Mouse (Mus musculus) stomach, embryonic 14.5 days (tissue): ENCODE results near the gene Stpg4. TPM values are rescaled to one million over a fixed set of nuclear protein-coding genes. Genes with fewer than 3 reads are reported as not detected.
A peak's percentile ranks its signal among the peaks of the same experiment; 100 is the strongest.

Experiments
- ATAC-seq: fragments of 200-750 bp; cut with Nextera tagmentation; 2 replicates; pipeline ENCODE4 v1.8.0; 2017; ENCODE audit warnings: low read depth, moderate TSS enrichment; ENCODE audit not compliant: insufficient number of reproducible peaks, insufficient read depth, low FRiP score
- H3K27ac ChIP-seq: fragments of 300-500 bp; sonication (generic); 2 replicates; pipeline ENCODE4 v1.5.1; 2014; ENCODE audit warnings: mild to moderate bottlenecking, low read length, moderate library complexity, mixed read lengths
- H3K27me3 ChIP-seq: fragments of 300-500 bp; sonication (generic); 2 replicates; pipeline ENCODE4 v1.6.1; 2014; ENCODE audit warnings: low read length, control low read depth, mixed read lengths; ENCODE audit not compliant: control insufficient read depth, insufficient read depth
- H3K36me3 ChIP-seq: fragments of 300-500 bp; sonication (generic); 2 replicates; pipeline ENCODE4 v1.6.1; 2014; ENCODE audit warnings: mild to moderate bottlenecking, control low read depth, low read length, moderate library complexity, mixed read lengths; ENCODE audit not compliant: control insufficient read depth, insufficient read depth
- H3K4me1 ChIP-seq: fragments of 300-500 bp; sonication (generic); 2 replicates; pipeline ENCODE4 v1.6.1; 2014; ENCODE audit warnings: low read length, control low read depth, mixed read lengths; ENCODE audit not compliant: control insufficient read depth, insufficient read depth
- H3K4me2 ChIP-seq: fragments of 300-500 bp; sonication (generic); replicated peaks from 2 replicates; pipeline ENCODE4 v1.6.1; 2014; ENCODE audit warnings: low read depth, low read length, control low read depth
- H3K4me3 ChIP-seq: fragments of 300-500 bp; sonication (generic); 2 replicates; pipeline ENCODE4 v1.5.1; 2014; ENCODE audit warnings: low read depth, low read length, control low read depth
- H3K9ac ChIP-seq: fragments of 300-500 bp; sonication (generic); replicated peaks from 2 replicates; pipeline ENCODE4 v1.6.1; 2014; ENCODE audit warnings: low read depth, mild to moderate bottlenecking, control low read depth, low read length, moderate library complexity, mixed read lengths
- H3K9me3 ChIP-seq: fragments of 300-500 bp; sonication (generic); 2 replicates; pipeline ENCODE4 v1.6.1; 2016; ENCODE audit warnings: low read depth, low read length, control low read depth; ENCODE audit not compliant: control insufficient read depth
- WGBS: fragments of 180-500 bp; shearing (Covaris S2); extraction: QIAGEN DNeasy Blood & Tissue Kit; methylation state at CpG from one replicate; pipeline ENCODE4 v1.1.7; 2014; 5-methylcytosine and 5-hydroxymethylcytosine counted together
- polyA plus RNA-seq: library from polyadenylated mRNA; unstranded; fragments of >200 nt; fragmentation: Nextera tagmentation; extraction: Ambion mirVana; gene quantifications from 2 replicates; pipeline ENCODE4 v1.2.1, GENCODE M21; 2014

Gene Stpg4
- not detected in 2 replicates for polyA plus RNA-seq

DNA sequence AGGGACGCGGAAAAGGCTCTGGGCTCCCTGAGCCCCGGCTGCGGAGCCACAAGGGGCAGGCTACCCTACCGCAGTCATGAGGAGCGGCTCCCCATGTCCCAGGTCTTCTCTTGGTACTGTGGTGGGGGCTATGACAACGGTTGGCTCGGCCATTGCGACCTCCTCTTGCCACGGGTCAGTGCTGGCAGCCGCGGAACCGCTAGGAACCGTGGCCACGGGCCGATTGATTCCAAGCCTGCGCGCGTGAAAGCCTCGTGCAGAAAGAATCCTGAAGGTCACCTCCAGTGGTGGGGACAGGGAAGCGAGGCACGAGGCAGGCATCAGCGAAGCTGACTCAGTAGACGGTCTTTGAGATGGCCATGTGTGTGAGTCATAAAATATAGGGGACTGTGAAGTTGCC, at the start of gene Stpg4:
TSS of gene Stpg4 (minus strand) at position 231 of the 400 bp plus-strand sequence.
- no peak within 1 kb of the TSS; the same call in 1 of the 2 replicates for H3K4me2 ChIP-seq
- no peak within 1 kb of the TSS for H3K9ac ChIP-seq
- no peaks in the 10 kb centered on the region for H3K27me3 ChIP-seq
- WGBS = 50% methylated on average over 24 of the region's 24 CpGs
- peak within 1 kb of the TSS; percentile 22; the same call in 1 of the 2 replicates for H3K27ac ChIP-seq
- H3K4me3 ChIP-seq = no peak within 1 kb of the TSS
- H3K4me1 ChIP-seq = no peaks in the 10 kb centered on the region
- ATAC-seq = no peak
- no peaks in the 10 kb centered on the region for H3K9me3 ChIP-seq
- H3K36me3 ChIP-seq = peaks cover 11% of the 10 kb centered on the region

DNA sequence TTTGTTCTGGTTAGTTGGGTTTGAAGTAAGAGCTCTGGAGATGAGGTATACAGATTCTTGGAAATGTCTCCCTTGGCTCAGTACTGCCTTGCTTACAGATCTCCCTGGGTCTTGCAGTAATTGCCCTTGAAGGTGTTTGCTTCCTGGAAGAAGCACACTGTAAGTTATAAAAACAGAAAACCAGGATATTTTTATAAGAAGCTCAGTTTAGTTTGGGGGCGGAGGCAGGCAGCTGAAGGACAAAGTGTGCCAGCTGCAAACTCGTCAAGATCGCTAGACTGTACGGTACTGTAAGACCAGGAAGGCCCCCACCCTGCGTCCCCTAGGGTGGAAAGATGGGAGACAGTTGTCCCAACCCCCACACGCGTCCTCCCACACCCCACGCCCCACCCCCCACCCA, 47.8 kb upstream of the Stpg4 start:
- Histone ChIP-seq H3K4me2 (no peak overlapping the region), H3K4me3 (no peak overlapping the region), H3K27ac (no peak overlapping the region), H3K9me3 (no peaks in the 10 kb centered on the region), H3K9ac (no peak overlapping the region), H3K27me3 (no peaks in the 10 kb centered on the region), H3K36me3 (no peaks in the 10 kb centered on the region), H3K4me1 (peaks cover 18% of the 10 kb centered on the region; the same call in 1 of the 2 replicates)
- 56% methylated on average over 8 of the region's 8 CpGs for WGBS
- ATAC-seq = no peak

DNA sequence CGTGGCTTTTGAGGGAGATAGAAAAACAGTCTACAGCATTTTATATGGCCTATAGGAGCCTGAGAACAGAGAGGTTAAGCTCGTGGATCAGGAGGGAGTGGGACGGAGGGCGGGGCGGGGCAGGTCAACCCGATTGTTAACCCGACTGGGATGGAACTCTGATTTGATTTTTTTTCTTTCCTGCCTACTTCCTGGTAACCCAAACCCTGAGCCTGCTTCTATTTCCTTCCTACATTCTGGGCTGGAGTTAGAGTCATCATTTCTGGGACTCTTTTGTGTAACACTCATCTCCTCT, 46.9 kb upstream of the Stpg4 start:
- WGBS = 1% methylated on average over 7 of the region's 7 CpGs
- Histone ChIP-seq H3K4me3 (peak overlapping the region; percentile 23), H3K9ac (no peak overlapping the region), H3K36me3 (no peaks in the 10 kb centered on the region), H3K27me3 (no peaks in the 10 kb centered on the region), H3K9me3 (no peaks in the 10 kb centered on the region), H3K4me2 (peak overlapping the region; percentile 66), H3K4me1 (peaks cover 18% of the 10 kb centered on the region; the same call in 1 of the 2 replicates), H3K27ac (no peak overlapping the region)
- ATAC-seq = no peak

DNA sequence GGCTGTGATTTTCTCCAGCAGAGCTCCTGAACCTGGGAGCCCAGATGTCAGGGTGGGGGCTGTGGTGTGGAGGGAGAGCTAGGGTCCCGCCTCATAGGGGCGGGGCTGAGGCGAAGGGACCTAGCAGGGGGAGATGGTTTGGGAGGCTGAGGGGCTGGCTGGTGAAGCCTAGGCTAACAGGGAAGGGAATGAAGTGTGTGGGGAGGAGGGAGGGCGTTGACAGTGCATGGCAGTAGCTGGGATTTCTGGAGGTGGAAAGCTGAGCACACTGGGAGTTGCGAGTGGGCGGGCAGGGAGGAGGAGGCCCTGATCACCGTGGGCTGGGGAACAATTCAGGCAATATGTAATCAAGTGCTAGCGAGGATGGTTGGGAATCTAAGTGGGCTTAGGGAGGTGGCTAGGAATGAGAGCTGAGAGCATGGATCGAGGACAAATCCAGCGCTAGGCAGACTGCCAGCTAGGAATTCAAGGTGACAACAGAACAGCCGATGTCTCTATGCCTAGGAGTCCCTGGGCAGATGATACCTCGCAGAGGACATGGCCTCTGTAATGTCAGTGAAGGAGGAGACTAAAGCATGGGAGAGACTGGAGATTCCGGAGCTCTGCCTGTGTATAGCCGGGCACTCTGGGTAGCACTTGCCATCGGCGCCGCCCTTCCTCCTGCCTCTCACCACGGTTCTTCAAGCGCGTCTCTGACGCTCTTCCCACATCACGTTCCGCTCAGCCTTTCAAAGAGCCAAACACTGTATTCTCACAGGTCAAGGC, 46.4 kb upstream of the Stpg4 start:
- Histone ChIP-seq H3K9me3 (no peaks in the 10 kb centered on the region), H3K4me1 (peaks cover 18% of the 10 kb centered on the region; the same call in 1 of the 2 replicates), H3K36me3 (no peaks in the 10 kb centered on the region), H3K27me3 (no peaks in the 10 kb centered on the region), H3K27ac (no peak overlapping the region), H3K4me3 (peak overlapping the region; percentile 23), H3K9ac (no peak overlapping the region; the same call in 1 of the 2 replicates), H3K4me2 (peak overlapping the region; percentile 66)
- peak; percentile 75 for ATAC-seq
- 2% methylated on average over 23 of the region's 23 CpGs for WGBS

DNA sequence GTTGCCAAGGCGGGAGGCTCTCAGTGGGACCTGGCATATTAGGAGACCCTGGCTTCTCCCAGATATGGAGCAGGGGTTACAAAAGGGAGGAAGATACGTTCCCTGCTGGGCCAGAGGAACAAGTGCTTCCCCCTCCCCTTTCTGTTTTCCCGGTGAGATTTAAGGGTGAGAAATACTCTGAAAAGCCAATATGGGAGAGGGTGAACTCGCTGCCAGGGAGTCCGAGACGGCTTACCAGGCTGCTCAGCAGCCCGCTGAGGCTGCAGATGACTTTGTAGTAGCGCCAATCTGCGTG, 45.8 kb upstream of the Stpg4 start:
- ATAC-seq = no peak; the same call in 1 of the 2 replicates
- H3K4me2 ChIP-seq = peak overlapping the region; percentile 66
- no peak overlapping the region for H3K27ac ChIP-seq
- H3K36me3 ChIP-seq = no peaks in the 10 kb centered on the region
- H3K4me3 ChIP-seq = peak overlapping the region; percentile 23
- H3K4me1 ChIP-seq = peaks cover 18% of the 10 kb centered on the region; the same call in 1 of the 2 replicates
- no peaks in the 10 kb centered on the region for H3K9me3 ChIP-seq
- 11% methylated on average over 9 of the region's 9 CpGs for WGBS
- H3K27me3 ChIP-seq = no peaks in the 10 kb centered on the region
- no peak overlapping the region; the same call in 1 of the 2 replicates for H3K9ac ChIP-seq

DNA sequence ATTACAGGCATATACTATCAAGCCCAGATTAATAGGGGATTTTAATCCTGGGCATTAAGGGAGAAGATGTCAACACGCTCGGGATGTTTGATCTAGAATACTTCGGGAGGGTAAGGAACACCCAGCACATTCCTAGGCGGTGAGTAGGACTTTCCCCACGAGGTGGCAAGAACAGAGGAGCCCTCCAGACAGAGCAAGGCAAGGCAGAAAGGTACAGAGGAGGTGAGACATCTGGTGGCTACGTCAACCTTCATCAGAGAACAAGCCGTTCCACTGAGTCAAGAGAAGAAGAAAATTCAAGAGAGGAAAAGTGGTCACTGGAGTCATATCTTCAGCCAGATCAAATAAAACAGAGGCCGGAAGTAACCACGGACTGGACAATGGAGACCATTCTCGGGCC, 45.3 kb upstream of the Stpg4 start:
- peak overlapping the region; percentile 23; the same call in 1 of the 2 replicates for H3K4me3 ChIP-seq
- no peak overlapping the region for H3K9ac ChIP-seq
- no peak for ATAC-seq
- 42% methylated on average over 10 of the region's 10 CpGs for WGBS
- no peaks in the 10 kb centered on the region for H3K36me3 ChIP-seq
- H3K27me3 ChIP-seq = no peaks in the 10 kb centered on the region
- H3K27ac ChIP-seq = no peak overlapping the region
- no peak overlapping the region for H3K4me2 ChIP-seq
- H3K4me1 ChIP-seq = peaks cover 18% of the 10 kb centered on the region; the same call in 1 of the 2 replicates
- no peaks in the 10 kb centered on the region for H3K9me3 ChIP-seq

DNA sequence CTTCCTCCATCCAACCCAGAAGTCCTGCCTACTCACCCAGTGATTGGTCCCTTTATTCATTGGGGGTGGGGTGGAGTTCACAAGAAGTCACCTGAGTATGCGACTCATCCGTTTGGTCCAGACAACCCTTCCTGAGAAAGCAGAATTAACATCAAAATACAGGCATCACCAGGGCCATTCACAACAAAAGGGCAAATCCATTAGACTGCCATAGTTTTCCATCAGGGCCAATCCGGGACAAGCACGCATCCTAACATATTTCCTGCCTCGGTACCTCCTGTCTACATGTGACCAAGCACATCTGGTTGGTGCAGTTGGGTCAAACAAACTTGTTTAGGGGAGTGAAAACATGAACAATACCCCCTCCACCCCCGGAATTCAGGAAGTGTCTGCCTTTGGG, 44.1 kb upstream of the Stpg4 start:
- no peaks in the 10 kb centered on the region for H3K9me3 ChIP-seq
- no peaks in the 10 kb centered on the region for H3K36me3 ChIP-seq
- H3K27me3 ChIP-seq = no peaks in the 10 kb centered on the region
- H3K4me1 ChIP-seq = peaks cover 18% of the 10 kb centered on the region; the same call in 1 of the 2 replicates
- H3K27ac ChIP-seq = no peak overlapping the region
- no peak overlapping the region for H3K4me3 ChIP-seq
- H3K9ac ChIP-seq = no peak overlapping the region
- ATAC-seq = no peak
- WGBS = 64% methylated on average over 6 of the region's 6 CpGs
- H3K4me2 ChIP-seq = no peak overlapping the region

DNA sequence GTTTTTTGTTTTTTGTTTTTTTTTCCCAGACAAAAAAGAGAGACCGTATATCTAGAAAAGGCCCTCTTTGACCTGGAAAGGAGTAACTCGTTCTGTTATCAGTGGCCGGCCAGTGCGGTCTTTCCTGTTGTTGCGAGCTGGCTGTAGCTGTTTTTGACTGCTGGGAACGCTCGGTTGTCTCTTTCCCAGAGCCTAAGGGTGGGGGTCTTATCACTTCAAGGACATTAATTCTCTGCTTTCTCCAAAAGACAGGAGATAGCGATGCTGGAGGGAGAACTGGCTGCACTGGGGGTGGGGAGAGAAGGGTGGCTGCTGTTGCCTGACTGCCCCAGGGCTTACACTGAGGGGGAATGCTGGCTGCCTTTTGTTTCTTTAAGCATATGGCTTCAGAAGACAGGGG, 43.3 kb upstream of the Stpg4 start:
- Histone ChIP-seq H3K4me2 (no peak overlapping the region), H3K36me3 (no peaks in the 10 kb centered on the region), H3K27me3 (no peaks in the 10 kb centered on the region), H3K4me1 (peaks cover 18% of the 10 kb centered on the region; the same call in 1 of the 2 replicates), H3K9ac (no peak overlapping the region), H3K27ac (no peak overlapping the region), H3K9me3 (no peaks in the 10 kb centered on the region), H3K4me3 (no peak overlapping the region)
- WGBS = 58% methylated on average over 8 of the region's 8 CpGs
- ATAC-seq = no peak

DNA sequence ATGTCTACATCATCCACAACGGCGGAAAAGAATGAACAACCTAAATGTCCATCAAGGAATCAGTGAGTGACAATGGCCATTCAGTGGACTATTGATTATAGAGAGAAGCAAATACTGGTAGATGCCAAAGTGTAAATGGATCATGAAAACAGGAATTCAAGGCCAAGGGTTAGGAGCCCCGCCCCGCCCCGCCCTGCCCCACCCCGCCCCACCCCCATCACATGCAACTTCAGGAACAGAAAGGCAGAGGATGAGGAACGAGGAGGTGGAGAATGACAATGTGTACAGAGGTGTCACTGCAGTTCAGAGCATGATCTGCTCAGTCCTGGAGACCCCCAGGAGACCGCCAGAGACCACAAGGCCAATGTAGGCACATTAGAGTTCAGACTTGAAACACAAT, 42.7 kb upstream of the Stpg4 start:
- Histone ChIP-seq H3K27ac (no peak overlapping the region), H3K4me2 (no peak overlapping the region), H3K9me3 (no peaks in the 10 kb centered on the region), H3K4me3 (no peak overlapping the region), H3K9ac (no peak overlapping the region), H3K4me1 (peaks cover 18% of the 10 kb centered on the region; the same call in 1 of the 2 replicates), H3K36me3 (no peaks in the 10 kb centered on the region), H3K27me3 (no peaks in the 10 kb centered on the region)
- ATAC-seq = no peak
- 56% methylated on average over 8 of the region's 8 CpGs for WGBS
